Mouse (Mus musculus): ENCODE results near the gene Cd3d. TPM values are rescaled to one million over a fixed set of nuclear protein-coding genes. Genes with fewer than 3 reads are reported as not detected.

Gene Cd3d
- polyA plus RNA-seq, 1 experiment from 2014 or later, result 0.45 TPM

DNA sequence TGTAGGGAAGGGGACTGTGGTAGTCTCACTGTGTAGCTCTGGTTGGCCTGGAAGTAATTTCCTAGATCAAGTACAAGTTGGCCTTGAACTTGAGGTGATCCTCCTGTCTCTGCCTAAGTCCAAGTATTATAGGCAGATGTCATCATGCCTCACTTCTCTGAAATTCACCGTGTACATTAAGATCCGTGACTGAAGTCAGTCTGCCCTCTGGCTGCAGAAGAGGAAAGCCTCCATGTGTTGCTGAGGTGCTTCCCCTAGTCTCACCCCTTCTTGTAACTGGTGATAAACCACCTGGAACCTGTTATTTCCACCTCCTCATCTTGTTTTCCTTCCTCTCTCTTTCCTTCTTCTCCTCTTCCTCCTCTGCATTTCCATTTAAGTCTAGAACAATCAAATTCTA lies 33.3 kb downstream of the Cd3d start:
- no peak for ATAC-seq (ENCODE audit: extremely low read depth, insufficient number of reproducible peaks, low FRiP score, low TSS enrichment)
- Histone ChIP-seq H3K4me1 (no peaks in the 10 kb centered on the region), H3K27me3 (replicated peaks) (peaks cover 24% of the 10 kb centered on the region), H3K27ac (replicated peaks) (no peak overlapping the region), H3K9ac (no peak overlapping the region), H3K9me3 (no peaks in the 10 kb centered on the region), H3K4me2 (no peak overlapping the region), H3K36me3 (no peaks in the 10 kb centered on the region), H3K4me3 (no peak overlapping the region)
- WGBS, result 39% methylated on average over 2 of the region's 2 CpGs

GRCm38 (mm10) chr9:45015841-45016240 lies 34.3 kb downstream of the Cd3d start:
- ATAC-seq (ENCODE audit: extremely low read depth, insufficient number of reproducible peaks, low FRiP score, low TSS enrichment), result no peak
- H3K27me3 ChIP-seq (replicated peaks), result peaks cover 22% of the 10 kb centered on the region
- no peaks in the 10 kb centered on the region for H3K4me1 ChIP-seq
- no peaks in the 10 kb centered on the region for H3K36me3 ChIP-seq
- H3K9ac ChIP-seq, result no peak overlapping the region
- H3K4me2 ChIP-seq, result no peak overlapping the region
- no peak overlapping the region for H3K4me3 ChIP-seq
- no peak overlapping the region for H3K27ac ChIP-seq (replicated peaks)
- no peaks in the 10 kb centered on the region for H3K9me3 ChIP-seq
- 67% methylated on average over 3 of the region's 3 CpGs for WGBS

DNA sequence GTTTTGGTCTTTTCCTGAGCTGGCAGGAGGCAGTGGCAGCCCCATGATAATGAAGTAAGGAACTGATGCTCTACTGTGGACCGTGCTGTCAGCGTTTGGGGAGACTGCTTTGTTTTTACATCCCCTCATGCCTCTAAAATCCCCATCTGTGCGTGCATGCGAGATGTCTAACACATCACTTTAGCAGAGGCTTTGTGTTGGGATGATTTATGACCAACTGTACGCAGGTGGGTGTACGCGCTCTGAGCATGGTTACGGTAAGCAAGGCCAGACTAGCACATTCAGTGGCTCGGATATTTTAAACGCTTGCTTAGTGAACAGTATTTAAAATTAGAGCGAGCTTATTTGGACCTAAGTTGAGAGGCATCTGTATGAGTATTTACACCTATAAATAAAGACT lies 36.4 kb downstream of the Cd3d start:
- no peak overlapping the region for H3K4me2 ChIP-seq
- peaks cover 14% of the 10 kb centered on the region for H3K27me3 ChIP-seq (replicated peaks)
- H3K9ac ChIP-seq, result no peak overlapping the region
- H3K36me3 ChIP-seq, result no peaks in the 10 kb centered on the region
- H3K27ac ChIP-seq (replicated peaks), result no peak overlapping the region
- H3K4me1 ChIP-seq, result no peaks in the 10 kb centered on the region
- no peak for ATAC-seq (ENCODE audit: extremely low read depth, insufficient number of reproducible peaks, low FRiP score, low TSS enrichment)
- H3K9me3 ChIP-seq, result no peaks in the 10 kb centered on the region
- 80% methylated on average over 11 of the region's 11 CpGs for WGBS
- no peak overlapping the region for H3K4me3 ChIP-seq

DNA sequence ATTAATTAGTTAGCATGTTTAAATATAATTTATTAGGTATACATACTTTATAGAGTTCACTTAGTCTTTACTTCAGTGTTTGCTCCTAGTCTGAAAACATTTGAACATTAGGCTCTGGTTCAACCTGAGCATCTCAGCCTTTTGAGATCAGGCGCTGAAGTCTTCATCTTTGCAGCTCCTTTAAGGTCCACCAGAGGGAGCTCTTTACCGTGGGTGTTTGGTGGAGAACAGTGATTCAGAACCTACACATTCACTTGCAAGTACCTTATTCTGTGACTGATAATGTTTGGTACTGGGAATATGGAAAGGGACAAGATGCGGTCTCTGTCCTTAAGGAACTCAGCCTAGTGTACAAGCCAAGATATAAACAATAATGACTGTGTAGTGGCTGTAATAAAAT lies 41.2 kb downstream of the Cd3d start:
- 9% methylated on average over 3 of the region's 3 CpGs for WGBS
- Histone ChIP-seq H3K4me2 (no peak overlapping the region), H3K27me3 (replicated peaks) (peaks cover 51% of the 10 kb centered on the region), H3K36me3 (no peaks in the 10 kb centered on the region), H3K4me3 (no peak overlapping the region), H3K9me3 (no peaks in the 10 kb centered on the region), H3K27ac (replicated peaks) (no peak overlapping the region), H3K9ac (no peak overlapping the region), H3K4me1 (no peaks in the 10 kb centered on the region)
- no peak for ATAC-seq (ENCODE audit: extremely low read depth, insufficient number of reproducible peaks, low FRiP score, low TSS enrichment)

GRCm38 (mm10) chr9:45023638-45024037 lies 42.1 kb downstream of the Cd3d start:
- no peaks in the 10 kb centered on the region for H3K4me1 ChIP-seq

GRCm38 (mm10) chr9:45024187-45024586 lies 42.6 kb downstream of the Cd3d start:
- no peaks in the 10 kb centered on the region for H3K9me3 ChIP-seq
- no peak overlapping the region for H3K27ac ChIP-seq (replicated peaks)
- no peaks in the 10 kb centered on the region for H3K4me1 ChIP-seq
- ATAC-seq (ENCODE audit: extremely low read depth, insufficient number of reproducible peaks, low FRiP score, low TSS enrichment), result no peak
- H3K4me2 ChIP-seq, result no peak overlapping the region
- no peaks in the 10 kb centered on the region for H3K36me3 ChIP-seq
- H3K4me3 ChIP-seq, result no peak overlapping the region
- 74% methylated on average over 2 of the region's 2 CpGs for WGBS
- peaks cover 63% of the 10 kb centered on the region for H3K27me3 ChIP-seq (replicated peaks)
- H3K9ac ChIP-seq, result no peak overlapping the region

More at GRCm38 (mm10) chr9:45023638-45024037, 42.1 kb downstream of the Cd3d start:
- H3K9me3 ChIP-seq, result no peaks in the 10 kb centered on the region
- 50% methylated on average over 3 of the region's 3 CpGs for WGBS
- no peaks in the 10 kb centered on the region for H3K36me3 ChIP-seq
- no peak overlapping the region for H3K4me2 ChIP-seq
- ATAC-seq (ENCODE audit: extremely low read depth, insufficient number of reproducible peaks, low FRiP score, low TSS enrichment), result no peak
- no peak overlapping the region for H3K4me3 ChIP-seq
- H3K9ac ChIP-seq, result no peak overlapping the region
- peaks cover 57% of the 10 kb centered on the region for H3K27me3 ChIP-seq (replicated peaks)
- no peak overlapping the region for H3K27ac ChIP-seq (replicated peaks)

- H3K4me1 ChIP-seq, result no peaks in the 10 kb centered on the region
- H3K4me3 ChIP-seq, result no peak overlapping the region
- no peak overlapping the region for H3K27ac ChIP-seq (replicated peaks)
- ATAC-seq (ENCODE audit: extremely low read depth, insufficient number of reproducible peaks, low FRiP score, low TSS enrichment), result no peak
- H3K4me2 ChIP-seq, result no peak overlapping the region
- H3K9ac ChIP-seq, result no peak overlapping the region
- no peaks in the 10 kb centered on the region for H3K36me3 ChIP-seq
- no peaks in the 10 kb centered on the region for H3K9me3 ChIP-seq
- WGBS, result 59% methylated on average over 8 of the region's 8 CpGs
- peaks cover 76% of the 10 kb centered on the region for H3K27me3 ChIP-seq (replicated peaks)
Observed at GRCm38 (mm10) chr9:45027376-45027775, 45.8 kb downstream of the Cd3d start.

GRCm38 (mm10) chr9:45030341-45030740 lies 48.8 kb downstream of the Cd3d start:
- H3K4me1 ChIP-seq, result no peaks in the 10 kb centered on the region
- 44% methylated on average over 6 of the region's 6 CpGs for WGBS
- H3K9ac ChIP-seq, result no peak overlapping the region
- H3K9me3 ChIP-seq, result no peaks in the 10 kb centered on the region
- H3K4me3 ChIP-seq, result no peak overlapping the region
- H3K36me3 ChIP-seq, result no peaks in the 10 kb centered on the region
- no peak overlapping the region for H3K27ac ChIP-seq (replicated peaks)
- ATAC-seq (ENCODE audit: extremely low read depth, insufficient number of reproducible peaks, low FRiP score, low TSS enrichment), result no peak
- H3K4me2 ChIP-seq, result no peak overlapping the region
- H3K27me3 ChIP-seq (replicated peaks), result peaks cover 73% of the 10 kb centered on the region

- Histone ChIP-seq H3K9me3 (no peaks in the 10 kb centered on the region), H3K4me2 (no peak overlapping the region), H3K4me3 (no peak overlapping the region), H3K27me3 (replicated peaks) (peaks cover 70% of the 10 kb centered on the region), H3K36me3 (no peaks in the 10 kb centered on the region), H3K27ac (replicated peaks) (no peak overlapping the region), H3K9ac (no peak overlapping the region), H3K4me1 (no peaks in the 10 kb centered on the region)
- WGBS, result 41% methylated on average over 2 of the region's 2 CpGs
- ATAC-seq (ENCODE audit: extremely low read depth, insufficient number of reproducible peaks, low FRiP score, low TSS enrichment), result no peak
Observed at GRCm38 (mm10) chr9:45032261-45032660, 50.7 kb downstream of the Cd3d start.

- Histone ChIP-seq H3K27ac (replicated peaks) (no peak overlapping the region), H3K36me3 (no peaks in the 10 kb centered on the region), H3K4me3 (no peak overlapping the region), H3K27me3 (replicated peaks) (peaks cover 70% of the 10 kb centered on the region), H3K4me1 (no peaks in the 10 kb centered on the region), H3K4me2 (no peak overlapping the region), H3K9ac (no peak overlapping the region), H3K9me3 (no peaks in the 10 kb centered on the region)
- no peak for ATAC-seq (ENCODE audit: extremely low read depth, insufficient number of reproducible peaks, low FRiP score, low TSS enrichment)
- 66% methylated on average over 3 of the region's 3 CpGs for WGBS
Observed at GRCm38 (mm10) chr9:45034526-45034925, 52.9 kb downstream of the Cd3d start.
